9 mouse cellular contexts compared by ENCODE assay signal in genomic region chr11:82047746-82048415, GRCm38 (mm10). TPM values are rescaled to one million over a fixed set of nuclear protein-coding genes. Genes with fewer than 3 reads are reported as not detected.
DNase-seq lines count a peak whose midpoint lies in the region; ATAC-seq and TF ChIP-seq lines count a peak whose summit lies in the region.
"Had no signal": no experiment of that assay in that cellular context is flagged by ENCODE, and none has a peak within 500 bp of the region (broad histone marks: within the 10 kb centered on the region; RNA-seq: fewer than 3 reads in every experiment).

No protein-coding gene starts in this region.

- TF ChIP-seq CTCF in Patski (IDR thresholded peaks at IDR 0.05) = peak; percentile 81
- peak; percentile 79 for TF ChIP-seq CTCF in kidney, postnatal 0 days (IDR thresholded peaks at IDR 0.05; ENCODE audit: low read depth)

- WGBS in intestine, embryonic 14.5 days = 34% methylated on average over 6 of the region's 6 CpGs
- 42% methylated on average over 6 of the region's 6 CpGs for WGBS in intestine, embryonic 16.5 days
- 38% methylated on average over 6 of the region's 6 CpGs for WGBS in kidney, postnatal 0 days

- no peaks in the 10 kb centered on the region for H3K9me3 ChIP-seq in intestine, embryonic 14.5 days (ENCODE audit: control insufficient read depth, low read length)
- H3K9me3 ChIP-seq in intestine, embryonic 16.5 days (ENCODE audit: control insufficient read depth, low read length) = no peaks in the 10 kb centered on the region
- no peaks in the 10 kb centered on the region for H3K9me3 ChIP-seq in kidney, postnatal 0 days (replicated peaks; ENCODE audit: low read length)

- in situ Hi-C loops in Patski (cut with MboI; ENCODE audit: low pct_unique_long_range_greater_than_20kb) = loop anchor here (5.0 to 25.0 kb wide), 2 partner anchors 51 to 814 kb away; partner anchors contain the start of gene Rffl

- H3K36me3 ChIP-seq in intestine, embryonic 14.5 days (ENCODE audit: control insufficient read depth, insufficient read depth, low read length) = no peaks in the 10 kb centered on the region
- H3K36me3 ChIP-seq in intestine, embryonic 16.5 days (ENCODE audit: control insufficient read depth, insufficient read depth, low read length) = no peaks in the 10 kb centered on the region
- no peaks in the 10 kb centered on the region for H3K36me3 ChIP-seq in kidney, postnatal 0 days (ENCODE audit: insufficient read depth, low read length)

- no peaks in the 10 kb centered on the region for H3K27me3 ChIP-seq in intestine, embryonic 14.5 days (replicated peaks; ENCODE audit: control insufficient read depth, insufficient read depth, low read length)
- no peaks in the 10 kb centered on the region for H3K27me3 ChIP-seq in intestine, embryonic 16.5 days (replicated peaks; ENCODE audit: control insufficient read depth, insufficient read depth, low read length)
- no peaks in the 10 kb centered on the region for H3K27me3 ChIP-seq in Patski
- H3K27me3 ChIP-seq in kidney, postnatal 0 days (ENCODE audit: insufficient read depth, low read length) = no peaks in the 10 kb centered on the region

- peak; percentile 63 for DNase-seq in intestine, embryonic 14.5 days (ENCODE audit: low spot score)
- DNase-seq in 416B (ENCODE audit: low read depth) (peak; percentile 83), Patski (ENCODE audit: low read depth, low spot score) (no peak)
- DNase-seq in embryo, embryonic 11.5 days (ENCODE audit: low read depth, low spot score) = peak; percentile 55
- DNase-seq in kidney, postnatal 0 days (ENCODE audit: low spot score) = peak; percentile 78
- DNase-seq in mesoderm, embryonic 11.5 days (ENCODE audit: low read depth, low spot score) = peak; percentile 76

- no peaks in the 10 kb centered on the region for H3K4me1 ChIP-seq in intestine, embryonic 14.5 days (replicated peaks; ENCODE audit: control insufficient read depth, insufficient read depth, low read length)
- no peaks in the 10 kb centered on the region for H3K4me1 ChIP-seq in intestine, embryonic 16.5 days (ENCODE audit: control insufficient read depth, insufficient read depth, low read length)
- H3K4me1 ChIP-seq in kidney, postnatal 0 days (replicated peaks; ENCODE audit: insufficient read depth, low read length) = no peaks in the 10 kb centered on the region

- H3K9ac ChIP-seq in intestine, embryonic 14.5 days (ENCODE audit: low read length) = no peak overlapping the region
- no peak overlapping the region for H3K9ac ChIP-seq in intestine, embryonic 16.5 days (ENCODE audit: low read depth, low read length)
- H3K9ac ChIP-seq in kidney, postnatal 0 days (ENCODE audit: low read depth, low read length) = no peak overlapping the region

- no peak overlapping the region for H3K4me3 ChIP-seq in intestine, embryonic 14.5 days (ENCODE audit: low read depth, low read length)
- H3K4me3 ChIP-seq in intestine, embryonic 16.5 days (ENCODE audit: low read length) = no peak overlapping the region
- H3K4me3 ChIP-seq in kidney, postnatal 0 days (replicated peaks; ENCODE audit: low read depth, low read length) = no peak overlapping the region

- H3K27ac ChIP-seq in intestine, embryonic 14.5 days (ENCODE audit: low read depth) = no peak overlapping the region
- H3K27ac ChIP-seq in intestine, embryonic 16.5 days (ENCODE audit: low read length) = no peak overlapping the region
- H3K27ac ChIP-seq in kidney, postnatal 0 days = no peak overlapping the region

- no peak overlapping the region for H3K4me2 ChIP-seq in intestine, embryonic 14.5 days (ENCODE audit: low read length)
- no peak overlapping the region for H3K4me2 ChIP-seq in intestine, embryonic 16.5 days (ENCODE audit: low read depth, low read length)
- no peak overlapping the region for H3K4me2 ChIP-seq in kidney, postnatal 0 days (ENCODE audit: low read length)

- no peak for ATAC-seq in intestine, embryonic 14.5 days (replicated peaks; ENCODE audit: low FRiP score, low TSS enrichment, low read depth)
- ATAC-seq in intestine, embryonic 16.5 days = no peak
- no peak for ATAC-seq in Patski
- ATAC-seq in kidney, postnatal 0 days (replicated peaks; ENCODE audit: low FRiP score, low read depth) = no peak
- no peak for ATAC-seq in cerebellum, adult (ENCODE audit: insufficient number of reproducible peaks, low FRiP score, low TSS enrichment)

- CTCF ChIA-PET in Patski (lab: Charles Lee) = interaction anchor here (0.7 to 7.9 kb wide), 18 partner anchors 8 to 135 kb away, joined by 3 to 99 read pairs (median 4); partner anchors contain the start of genes Ccl11 and Ccl2

- POLR2A ChIA-PET in Patski (lab: Charles Lee) = interaction anchor here (1.2 to 1.3 kb wide), 2 partner anchors 13 to 129 kb away, joined by 3 read pairs; no protein-coding TSS in a partner anchor

RNA-seq across cellular contexts. Expression of gene Ccl7, which starts 2.4 kb away (rescaled TPM):
- 3.6 TPM in 2 replicates for polyA plus RNA-seq in intestine, embryonic 14.5 days (2014; fragmentation: Nextera tagmentation; extraction: Ambion mirVana)
- polyA plus RNA-seq in intestine, embryonic 16.5 days (2015; fragmentation: Nextera tagmentation; extraction: Ambion mirVana) = 3.0 and 3.1 TPM in 2 replicates
- 9.8 TPM for polyA plus RNA-seq in Patski (2021)
- 1.3 and 2.9 TPM in 2 replicates for polyA plus RNA-seq in kidney, postnatal 0 days (2015; fragmentation: Nextera tagmentation; extraction: Ambion mirVana)

RNA-seq across cellular contexts. Expression of gene Gm17268, which starts 9.5 kb away (rescaled TPM):
- polyA plus RNA-seq in intestine, embryonic 14.5 days (2014; fragmentation: Nextera tagmentation; extraction: Ambion mirVana) = not detected in 2 replicates
- not detected in 2 replicates for polyA plus RNA-seq in intestine, embryonic 16.5 days (2015; fragmentation: Nextera tagmentation; extraction: Ambion mirVana)
- polyA plus RNA-seq in Patski (2021) = not detected
- polyA plus RNA-seq in kidney, postnatal 0 days (2015; fragmentation: Nextera tagmentation; extraction: Ambion mirVana) = not detected in 2 replicates
- polyA plus RNA-seq: liver, embryonic 16.5 days had no signal

RNA-seq across cellular contexts. Expression of gene Ccl11, which starts 9.7 kb away (rescaled TPM):
- polyA plus RNA-seq in intestine, embryonic 14.5 days (2014; fragmentation: Nextera tagmentation; extraction: Ambion mirVana) = 52.3 and 61.1 TPM in 2 replicates
- 105 and 109 TPM in 2 replicates for polyA plus RNA-seq in intestine, embryonic 16.5 days (2015; fragmentation: Nextera tagmentation; extraction: Ambion mirVana)
- polyA plus RNA-seq in Patski (2021) = not detected
- polyA plus RNA-seq in kidney, postnatal 0 days (2015; fragmentation: Nextera tagmentation; extraction: Ambion mirVana) = 7.9 and 9.1 TPM in 2 replicates

RNA-seq across cellular contexts. Expression of gene Ccl2, which starts 12.5 kb away (rescaled TPM):
- polyA plus RNA-seq in intestine, embryonic 14.5 days (2014; fragmentation: Nextera tagmentation; extraction: Ambion mirVana) = 14.0 and 17.4 TPM in 2 replicates
- polyA plus RNA-seq in intestine, embryonic 16.5 days (2015; fragmentation: Nextera tagmentation; extraction: Ambion mirVana) = 6.7 and 8.3 TPM in 2 replicates
- polyA plus RNA-seq in Patski (2021) = 382 TPM
- polyA plus RNA-seq in kidney, postnatal 0 days (2015; fragmentation: Nextera tagmentation; extraction: Ambion mirVana) = 2.1 and 2.4 TPM in 2 replicates

RNA-seq across cellular contexts. Expression of gene Ccl12, which starts 53.8 kb away (rescaled TPM):
- 5.0 and 6.0 TPM in 2 replicates for polyA plus RNA-seq in intestine, embryonic 14.5 days (2014; fragmentation: Nextera tagmentation; extraction: Ambion mirVana)
- polyA plus RNA-seq in intestine, embryonic 16.5 days (2015; fragmentation: Nextera tagmentation; extraction: Ambion mirVana) = 1.4 and 2.7 TPM in 2 replicates
- polyA plus RNA-seq in Patski (2021) = not detected
- polyA plus RNA-seq in kidney, postnatal 0 days (2015; fragmentation: Nextera tagmentation; extraction: Ambion mirVana) = 5.7 and 6.4 TPM in 2 replicates
